Mouse (Mus musculus) stomach, adult 2 months (tissue): ENCODE data around the gene Tctex1d2. TPM values are rescaled to one million over a fixed set of nuclear protein-coding genes. Genes with fewer than 3 reads are reported as not detected.

ENCODE experiments used
- polyA plus RNA-seq: library from polyadenylated mRNA; depleted of rRNA; stranded (reverse); fragments of >200 nt; gene quantifications from 2 replicates; pipeline ENCODE4 v1.2.3, GENCODE M21; 2012; rRNA removed

Gene Tctex1d2
- polyA plus RNA-seq = 0.87 and 2.2 TPM in 2 replicates

DNA sequence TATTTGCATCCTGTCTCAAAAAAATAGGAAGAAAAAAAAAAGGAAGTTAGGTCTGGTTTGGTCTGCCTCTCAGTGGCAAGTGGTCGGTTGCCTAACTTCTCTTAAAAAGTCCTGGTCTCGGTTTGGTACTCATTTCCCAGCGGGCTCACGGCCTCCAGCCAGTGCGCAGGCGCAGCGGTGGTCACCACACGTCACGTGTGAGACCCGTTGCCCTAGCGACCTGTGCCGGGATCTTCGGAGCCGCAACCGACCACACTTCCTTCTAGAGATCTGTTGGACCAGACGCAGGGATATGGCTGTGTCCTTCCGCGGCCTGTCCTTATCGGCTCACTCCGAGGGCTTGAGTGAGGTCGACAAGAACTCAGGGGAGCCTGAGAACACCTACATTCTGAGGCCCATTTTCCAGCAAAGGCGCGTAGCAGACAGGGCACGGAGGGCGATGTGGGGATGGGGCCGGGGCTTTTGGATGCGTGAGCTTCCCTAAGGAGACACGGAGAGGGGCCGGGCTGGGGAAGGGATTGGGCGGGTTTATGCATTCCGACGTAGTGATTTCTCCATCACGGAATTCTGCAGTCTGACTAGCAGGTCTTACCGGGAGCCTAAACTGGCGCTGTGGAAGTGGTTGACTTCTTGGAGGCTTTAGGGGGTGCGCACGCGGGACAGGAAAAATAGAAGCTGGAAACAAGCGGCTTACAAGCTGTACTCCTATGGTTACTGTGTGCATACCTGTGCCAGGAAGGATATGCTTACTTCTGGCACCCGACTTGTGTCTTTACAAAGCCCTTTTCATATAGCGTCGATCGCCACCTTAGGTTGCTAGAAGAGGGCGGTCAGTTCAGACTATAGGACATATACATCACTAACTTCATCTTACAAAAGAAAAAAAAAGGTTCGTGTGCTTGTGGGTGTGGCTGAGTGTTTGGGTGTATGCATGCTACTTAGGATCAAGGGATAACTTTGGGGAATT lies at the start of gene Tctex1d2:
Gene Tctex1d2 (plus strand): TSS at position 186 of the 967 bp plus-strand sequence.

DNA sequence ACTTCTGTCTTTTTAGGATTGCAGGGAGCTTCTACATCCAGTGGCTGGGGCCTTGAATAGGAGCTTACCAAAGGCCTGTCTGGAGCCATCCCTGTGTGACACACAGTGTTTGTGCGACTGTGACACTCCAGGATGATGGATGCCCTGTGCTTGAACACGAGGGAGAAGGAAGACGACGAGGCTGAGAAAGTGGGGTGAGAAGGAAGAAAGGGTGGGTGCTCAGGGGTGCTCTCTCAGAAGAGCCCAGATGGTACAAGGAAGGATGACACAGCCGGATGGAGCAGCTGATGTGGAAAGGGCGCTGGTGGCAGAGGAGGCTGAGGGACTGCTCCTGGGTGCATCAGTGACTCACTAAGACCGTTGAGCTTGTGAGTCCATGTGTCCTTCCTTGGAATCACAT lies 19.2 kb upstream of the Tctex1d2 start, which contains the start of gene Tm4sf19:
Gene Tm4sf19 (plus strand): TSS at position 240 of the 400 bp plus-strand sequence.

DNA sequence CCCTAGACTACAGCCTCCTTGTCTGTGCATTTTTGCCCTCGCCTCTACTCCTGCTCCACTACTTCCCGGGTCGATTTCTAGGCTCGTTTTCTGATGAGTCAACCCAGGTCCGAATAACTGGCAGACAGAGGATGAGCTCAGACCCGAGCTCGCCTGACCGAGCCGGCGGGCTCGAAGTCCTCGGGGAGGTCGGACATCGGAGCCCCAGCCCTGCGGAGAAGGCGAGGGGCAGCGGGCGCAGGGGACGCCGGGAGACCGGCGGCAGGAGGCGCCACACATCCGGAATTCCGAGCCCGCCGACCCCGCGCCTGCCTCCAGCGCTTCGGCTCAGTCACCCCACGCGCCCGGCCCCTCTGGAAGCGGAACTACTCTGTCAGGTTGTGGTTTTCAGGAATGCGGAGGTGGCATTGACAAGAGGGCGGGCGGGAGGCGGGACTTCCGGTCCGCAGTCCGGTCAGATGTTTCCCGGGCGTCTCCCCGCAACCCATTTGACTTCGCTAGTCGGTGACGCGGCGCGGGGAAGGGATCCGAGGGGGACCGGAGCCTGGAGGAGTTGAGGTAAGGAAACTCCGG lies 11.1 kb downstream of the Tctex1d2 start, which contains the start of gene Pcyt1a:
Gene Pcyt1a (plus strand): TSS at position 448 of the 573 bp plus-strand sequence.

Other genes starting within 250 kb of the Tctex1d2 start
- not detected in 2 replicates for gene Bex6, start 239.9 kb upstream of the Tctex1d2 start, polyA plus RNA-seq
- 0.98 and 1.4 TPM in 2 replicates for gene Fbxo45, start 172.5 kb upstream of the Tctex1d2 start, polyA plus RNA-seq
- 0.59 and 0.66 TPM in 2 replicates for gene Wdr53, start 172.5 kb upstream of the Tctex1d2 start, polyA plus RNA-seq
- gene Smco1, start 148.2 kb upstream of the Tctex1d2 start, polyA plus RNA-seq = 0.04 TPM in 1 of 2 replicates, not detected in the other
- gene Rnf168, start 142.2 kb upstream of the Tctex1d2 start, polyA plus RNA-seq = 2.6 and 3.3 TPM in 2 replicates
- 0.49 and 1.2 TPM in 2 replicates for gene Ubxn7, start 87.4 kb upstream of the Tctex1d2 start, polyA plus RNA-seq
- not detected in 2 replicates for gene Tm4sf19, start 19.2 kb upstream of the Tctex1d2 start, polyA plus RNA-seq
- gene Pcyt1a, start 11.2 kb downstream of the Tctex1d2 start, polyA plus RNA-seq = 13.9 and 22.3 TPM in 2 replicates
- 0.04 and 0.14 TPM in 2 replicates for gene Slc51a, start 68.2 kb downstream of the Tctex1d2 start, polyA plus RNA-seq
- not detected in 2 replicates for gene Zdhhc19, start 76.6 kb downstream of the Tctex1d2 start, polyA plus RNA-seq
- gene Tfrc, start 189.2 kb downstream of the Tctex1d2 start, polyA plus RNA-seq = 1.5 and 2.2 TPM in 2 replicates
- 141 and 165 TPM in 2 replicates for gene Tnk2, start 224.2 kb downstream of the Tctex1d2 start, polyA plus RNA-seq